Mouse (Mus musculus) heart, postnatal 0 days (tissue): ENCODE measurements around the gene Elmsan1. TPM values are rescaled to one million over a fixed set of nuclear protein-coding genes. Genes with fewer than 3 reads are reported as not detected.
A peak's percentile ranks its signal among the peaks of the same experiment; 100 is the strongest.

Experiments used
- ATAC-seq: fragments of 200-750 bp; cut with Nextera tagmentation; 2 replicates; pipeline ENCODE4 v1.8.0; 2017; ENCODE audit warnings: low read depth, moderate number of reproducible peaks, moderate library complexity; ENCODE audit not compliant: insufficient read depth
- DNase-seq: peaks from one replicate; pipeline ENCODE4 v3.0.0-alpha.2; 2016; ENCODE audit warnings: low spot score
- H3K27ac ChIP-seq: fragments of 300-500 bp; sonication (generic); 2 replicates; pipeline ENCODE4 v1.5.1; 2014; ENCODE audit warnings: low read depth, mild to moderate bottlenecking
- H3K27me3 ChIP-seq: fragments of 300-500 bp; sonication (generic); 2 replicates; pipeline ENCODE4 v1.6.1; 2014; ENCODE audit warnings: low read length, mixed read lengths; ENCODE audit not compliant: control insufficient read depth, insufficient read depth
- H3K36me3 ChIP-seq: fragments of 300-500 bp; sonication (generic); replicated peaks from 2 replicates; pipeline ENCODE4 v1.6.1; 2014; ENCODE audit warnings: low read length, mixed read lengths; ENCODE audit not compliant: control insufficient read depth, insufficient read depth
- H3K4me1 ChIP-seq: fragments of 300-500 bp; sonication (generic); 2 replicates; pipeline ENCODE4 v1.6.1; 2014; ENCODE audit warnings: antibody characterized with exemption; ENCODE audit not compliant: control insufficient read depth, insufficient read depth
- H3K4me2 ChIP-seq: fragments of 300-500 bp; sonication (generic); 2 replicates; pipeline ENCODE4 v1.6.1; 2014; ENCODE audit warnings: low read depth, mild to moderate bottlenecking, low read length, moderate library complexity
- H3K4me3 ChIP-seq: fragments of 300-500 bp; sonication (generic); 2 replicates; pipeline ENCODE4 v1.5.1; 2014; ENCODE audit warnings: low read depth, low read length
- H3K9ac ChIP-seq: fragments of 300-500 bp; sonication (generic); replicated peaks from 2 replicates; pipeline ENCODE4 v1.6.1; 2014; ENCODE audit warnings: low read depth, low read length, mixed read lengths
- H3K9me3 ChIP-seq: fragments of 300-500 bp; sonication (generic); replicated peaks from 2 replicates; pipeline ENCODE4 v1.6.1; 2016; ENCODE audit warnings: low read length; ENCODE audit not compliant: control insufficient read depth
- CTCF ChIP-seq: IDR thresholded peaks from 2 replicates; pipeline ENCODE4 v1.5.1; 2016; ENCODE audit warnings: antibody characterized with exemption, control low read depth, low read depth
- EP300 ChIP-seq: IDR thresholded peaks from 2 replicates; pipeline ENCODE4 v1.6.1; 2016; ENCODE audit warnings: antibody characterized with exemption, low read depth
- WGBS: fragments of 180-500 bp; shearing (Covaris S2); extraction: QIAGEN DNeasy Blood & Tissue Kit; methylation state at CpG from one replicate; pipeline ENCODE4 v1.1.7; 2014; 5-methylcytosine and 5-hydroxymethylcytosine counted together
- polyA plus RNA-seq: library from polyadenylated mRNA; unstranded; fragments of >200 nt; fragmentation: Nextera tagmentation; extraction: Ambion mirVana; gene quantifications from 2 replicates; pipeline ENCODE4 v1.2.1, GENCODE M21; 2015
- total RNA-seq: library from RNA; depleted of rRNA; stranded (reverse); fragments of >200 nt; gene quantifications from 2 replicates; pipeline ENCODE4 v1.2.3, GENCODE M21; 2014; ENCODE audit warnings: low replicate concordance

The Elmsan1 gene
- total and polyA plus RNA-seq, 2 experiments from 2014 or later, result 3.6 to 13.5 TPM

- no peak overlapping the region for H3K9ac ChIP-seq
- H3K36me3 ChIP-seq, result peaks cover 39% of the 10 kb centered on the region
- TF ChIP-seq EP300, result no peak
- no peak for TF ChIP-seq CTCF
- H3K4me3 ChIP-seq, result no peak overlapping the region
- no peak overlapping the region for H3K4me2 ChIP-seq
- DNase-seq, result no peak
- peaks cover 19% of the 10 kb centered on the region; the same call in 1 of the 2 replicates for H3K4me1 ChIP-seq
- 69% methylated on average over 10 of the region's 10 CpGs for whole genome bisulfite sequencing
- no peaks in the 10 kb centered on the region for H3K27me3 ChIP-seq
- 0 out of 2 replicates have a peak overlapping the region, but pooled peaks have one; percentile 30 for H3K27ac ChIP-seq
- no peak for ATAC-seq
- no peaks in the 10 kb centered on the region for H3K9me3 ChIP-seq
Observed at GRCm38 (mm10) chr12:84151911-84152310, 66.8 kb downstream of the Elmsan1 start.

- no peak for ATAC-seq
- H3K9me3 ChIP-seq, result no peaks in the 10 kb centered on the region
- H3K27me3 ChIP-seq, result no peaks in the 10 kb centered on the region
- no peak for DNase-seq
- WGBS, result 19% methylated on average over 6 of the region's 6 CpGs
- peaks cover 30% of the 10 kb centered on the region for H3K36me3 ChIP-seq
- H3K27ac ChIP-seq, result 0 out of 2 replicates have a peak overlapping the region, but pooled peaks have one; percentile 30
- H3K4me1 ChIP-seq, result peaks cover 19% of the 10 kb centered on the region; the same call in 1 of the 2 replicates
- TF ChIP-seq CTCF (no peak), EP300 (no peak)
- 0 out of 2 replicates have a peak overlapping the region, but pooled peaks have one; percentile 9 for H3K9ac ChIP-seq
- no peak overlapping the region for H3K4me2 ChIP-seq
- H3K4me3 ChIP-seq, result no peak overlapping the region
Observed at GRCm38 (mm10) chr12:84150976-84151375, 67.7 kb downstream of the Elmsan1 start.

- DNase-seq (no peak), ATAC-seq (no peak)
- TF ChIP-seq CTCF (no peak), EP300 (no peak)
- no peak overlapping the region for H3K27ac ChIP-seq
- H3K4me3 ChIP-seq, result no peak overlapping the region
- H3K36me3 ChIP-seq, result peaks cover 29% of the 10 kb centered on the region
- no peak overlapping the region for H3K9ac ChIP-seq
- no peaks in the 10 kb centered on the region for H3K9me3 ChIP-seq
- peaks cover 16% of the 10 kb centered on the region; the same call in 1 of the 2 replicates for H3K4me1 ChIP-seq
- no peaks in the 10 kb centered on the region for H3K27me3 ChIP-seq
- 92% methylated on average over 15 of the region's 15 CpGs for WGBS
- no peak overlapping the region for H3K4me2 ChIP-seq
Observed at GRCm38 (mm10) chr12:84149971-84150370, 68.7 kb downstream of the Elmsan1 start.

- Histone ChIP-seq H3K4me1 (peaks cover 13% of the 10 kb centered on the region; the same call in 1 of the 2 replicates), H3K4me2 (peak overlapping the region; percentile 84), H3K9ac (peak overlapping the region; percentile 48; the same call in 1 of the 2 replicates), H3K27ac (no peak overlapping the region), H3K27me3 (no peaks in the 10 kb centered on the region), H3K9me3 (no peaks in the 10 kb centered on the region), H3K36me3 (peaks cover 28% of the 10 kb centered on the region), H3K4me3 (peak overlapping the region; percentile 54)
- DNase-seq (no peak), ATAC-seq (no peak)
- TF ChIP-seq CTCF (no peak), EP300 (no peak)
- WGBS, result 21% methylated on average over 10 of the region's 10 CpGs
Observed at GRCm38 (mm10) chr12:84148622-84149012, 70.1 kb downstream of the Elmsan1 start.

GRCm38 (mm10) chr12:84147954-84148621, 70.6 kb downstream of the Elmsan1 start, which contains the start of gene Pnma1:
Gene Pnma1 (minus strand): TSS chr12:84148489.
- H3K4me1 ChIP-seq, result peaks cover 13% of the 10 kb centered on the region; the same call in 1 of the 2 replicates
- WGBS, result 1% methylated on average over 50 of the region's 50 CpGs
- peak; percentile 79 for ATAC-seq
- peak within 1 kb of the TSS; percentile 54 for H3K4me3 ChIP-seq
- no peaks in the 10 kb centered on the region for H3K9me3 ChIP-seq
- no peaks in the 10 kb centered on the region for H3K27me3 ChIP-seq
- H3K9ac ChIP-seq, result peak within 1 kb of the TSS; percentile 48; the same call in 1 of the 2 replicates
- no peak within 1 kb of the TSS for H3K27ac ChIP-seq
- peaks cover 22% of the 10 kb centered on the region for H3K36me3 ChIP-seq
- DNase-seq, result peak; percentile 64
- H3K4me2 ChIP-seq, result peak within 1 kb of the TSS; percentile 84
- no peak for TF ChIP-seq EP300
- TF ChIP-seq CTCF, result peak; percentile 61
